ENCODE assay signal across 13 mouse cellular contexts in the genomic region with DNA sequence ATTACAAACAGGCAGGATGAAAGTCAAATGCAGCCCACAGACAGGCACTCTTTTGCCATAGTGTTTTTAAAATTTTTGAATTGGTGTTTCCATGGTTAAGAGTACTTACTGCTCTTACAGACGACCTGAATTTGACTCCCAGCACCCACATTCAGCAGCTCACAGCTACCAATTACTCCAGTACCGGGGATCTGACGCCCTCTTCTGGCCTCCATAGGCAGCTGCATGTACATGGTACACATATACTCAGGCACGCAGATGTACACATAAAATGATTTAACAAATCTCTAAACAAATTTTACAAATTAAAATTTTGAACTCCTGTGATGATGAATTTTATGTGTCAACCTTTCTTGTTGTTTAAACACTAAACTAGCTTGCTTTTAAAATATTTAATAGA.
"Had no signal": no experiment of that assay in that cellular context is flagged by ENCODE, and none has a peak within 500 bp of the region (broad histone marks: within the 10 kb centered on the region; RNA-seq: fewer than 3 reads in every experiment).

No protein-coding gene starts in this region.

- H3K9me3 ChIP-seq: limb, embryonic 13.5 days; liver, embryonic 13.5 days; midbrain, embryonic 13.5 days; stomach, embryonic 15.5 days had no signal

- H3K27me3 ChIP-seq: limb, embryonic 13.5 days; liver, embryonic 13.5 days; midbrain, embryonic 13.5 days; stomach, embryonic 15.5 days had no signal

- H3K9ac ChIP-seq: limb, embryonic 13.5 days; liver, embryonic 13.5 days; midbrain, embryonic 13.5 days; stomach, embryonic 15.5 days had no signal

- H3K4me3 ChIP-seq: limb, embryonic 13.5 days; liver, embryonic 13.5 days; midbrain, embryonic 13.5 days; stomach, embryonic 15.5 days had no signal

- H3K36me3 ChIP-seq: limb, embryonic 13.5 days; liver, embryonic 13.5 days; midbrain, embryonic 13.5 days; stomach, embryonic 15.5 days had no signal

- H3K4me2 ChIP-seq: limb, embryonic 13.5 days; liver, embryonic 13.5 days; midbrain, embryonic 13.5 days; stomach, embryonic 15.5 days had no signal

- H3K4me1 ChIP-seq: limb, embryonic 13.5 days; midbrain, embryonic 13.5 days; stomach, embryonic 15.5 days had no signal

- ATAC-seq: lung, postnatal 0 days; midbrain, embryonic 13.5 days had no signal

- H3K27ac ChIP-seq: limb, embryonic 13.5 days; liver, embryonic 13.5 days; midbrain, embryonic 13.5 days; stomach, embryonic 15.5 days had no signal

- DNase-seq: kidney, adult 18-20 months; kidney, postnatal 10 days; kidney, postnatal 4 days; left cerebral cortex, postnatal 4 days; liver, embryonic 13.5 days; lung, adult 2 months; lung, postnatal 36 days; right cerebral cortex, postnatal 14 days; thymus, postnatal 4 days had no signal
